Mouse (Mus musculus) CH12.LX (cell line): ENCODE data around the gene Acbd6. TPM values are rescaled to one million over a fixed set of nuclear protein-coding genes. Genes with fewer than 3 reads are reported as not detected.

ENCODE experiments used
- DNase-seq: peaks from one replicate; pipeline ENCODE4 v3.0.0-alpha.2; 2013; ENCODE audit errors: extremely low read depth
- H3K27ac ChIP-seq: 2 replicates; pipeline ENCODE4 v1.5.1; 2012; ENCODE audit warnings: low read depth, mild to moderate bottlenecking, control low read depth, moderate library complexity; ENCODE audit not compliant: insufficient read depth
- H3K27me3 ChIP-seq: replicated peaks from 2 replicates; pipeline ENCODE3; 2012; ENCODE audit warnings: inconsistent platforms
- H3K36me3 ChIP-seq, 2 experiments: replicated peaks in 1 of 2; 2 replicates each; pipeline versions ENCODE3 to v1.6.1; 2012; ENCODE audit warnings: inconsistent platforms in 1 of 2, low read length in 1 of 2, mild to moderate bottlenecking in 1 of 2, mixed read lengths in 1 of 2, moderate library complexity in 1 of 2; ENCODE audit not compliant: control insufficient read depth in 1 of 2, insufficient read depth in 1 of 2
- H3K4me1 ChIP-seq, 2 experiments: 2 replicates each; pipeline ENCODE4 v1.6.1; 2012; ENCODE audit warnings: inconsistent platforms in 1 of 2, moderate library complexity in 1 of 2; ENCODE audit not compliant: insufficient read depth in 2 of 2, control insufficient read depth in 1 of 2
- H3K4me2 ChIP-seq: 2 replicates; pipeline ENCODE4 v1.6.1; 2012; ENCODE audit warnings: low read depth, mild to moderate bottlenecking, control low read depth; ENCODE audit not compliant: poor library complexity, insufficient read depth, severe bottlenecking
- H3K4me3 ChIP-seq, 3 experiments: fragments of 150-350 bp in 1 of 3; sonication (generic) in 1 of 3; replicated peaks in 1 of 3; 2 replicates each; pipeline versions ENCODE3 to v1.5.1; 2011 to 2012; ENCODE audit warnings: low read depth in 2 of 3, low read length in 2 of 3, mild to moderate bottlenecking in 2 of 3, moderate library complexity in 2 of 3, control low read depth in 1 of 3, improper control_type of control experiment in 1 of 3, inconsistent platforms in 1 of 3, mixed read lengths in 1 of 3; ENCODE audit not compliant: poor library complexity in 1 of 3
- H3K79me2 ChIP-seq: replicated peaks from 2 replicates; pipeline ENCODE4 v1.6.1; 2012; ENCODE audit warnings: mild to moderate bottlenecking, moderate library complexity; ENCODE audit not compliant: control insufficient read depth, poor library complexity, insufficient read depth, severe bottlenecking; ENCODE audit errors: extremely low read depth
- H3K9ac ChIP-seq: 2 replicates; pipeline ENCODE4 v1.6.1; 2012; ENCODE audit warnings: low read depth, mild to moderate bottlenecking, control low read depth, moderate library complexity; ENCODE audit not compliant: insufficient read depth
- H3K9me3 ChIP-seq: replicated peaks from 2 replicates; pipeline ENCODE3; 2012; ENCODE audit warnings: low read length, inconsistent platforms, mixed read lengths
- BHLHE40 ChIP-seq: IDR thresholded peaks from 2 replicates; pipeline ENCODE4 v1.6.1; 2011; ENCODE audit warnings: mild to moderate bottlenecking, low read depth, low read length, improper control_type of control experiment
- CHD1 ChIP-seq: IDR thresholded peaks from 2 replicates; pipeline ENCODE4 v1.6.1; 2012; ENCODE audit warnings: low read depth, low read length, improper control_type of control experiment, inconsistent platforms
- CHD2 ChIP-seq: IDR thresholded peaks from 2 replicates; pipeline ENCODE4 v1.6.1; 2011; ENCODE audit warnings: low read length, improper control_type of control experiment
- EP300 ChIP-seq: IDR thresholded peaks from 2 replicates; pipeline ENCODE4 v1.6.1; 2011; ENCODE audit warnings: low read length, improper control_type of control experiment
- ETS1 ChIP-seq: conservative IDR thresholded peaks from 2 replicates; pipeline ENCODE4 v1.6.1; 2012; ENCODE audit warnings: low read depth, mild to moderate bottlenecking, inconsistent platforms, low read length, improper control_type of control experiment, moderate library complexity
- HCFC1 ChIP-seq: IDR thresholded peaks from 2 replicates; pipeline ENCODE4 v1.6.1; 2012; ENCODE audit warnings: low read depth, mild to moderate bottlenecking, inconsistent platforms, low read length, improper control_type of control experiment
- IRF4 ChIP-seq: IDR thresholded peaks from 2 replicates; pipeline ENCODE4 v1.6.1; 2014; ENCODE audit warnings: low read depth, mild to moderate bottlenecking, inconsistent platforms, low read length, improper control_type of control experiment
- MAFK ChIP-seq: IDR thresholded peaks from 2 replicates; pipeline ENCODE4 v1.6.1; 2011; ENCODE audit warnings: low read length, improper control_type of control experiment; ENCODE audit not compliant: insufficient replicate concordance
- MEF2A ChIP-seq: IDR thresholded peaks from 2 replicates; pipeline ENCODE4 v1.6.1; 2014; ENCODE audit warnings: low read depth, mild to moderate bottlenecking, inconsistent platforms, low read length, improper control_type of control experiment, borderline replicate concordance
- MXI1 ChIP-seq: IDR thresholded peaks from 2 replicates; pipeline ENCODE4 v1.6.1; 2011; ENCODE audit warnings: mild to moderate bottlenecking, low read depth, low read length, improper control_type of control experiment
- MYC ChIP-seq: IDR thresholded peaks from 2 replicates; pipeline ENCODE4 v1.6.1; 2011; ENCODE audit warnings: low read depth, mild to moderate bottlenecking, improper control_type of control experiment, low read length
- NELFE ChIP-seq: IDR thresholded peaks from 2 replicates; pipeline ENCODE4 v1.6.1; 2011; ENCODE audit warnings: low read depth, low read length, improper control_type of control experiment
- NRF1 ChIP-seq: IDR thresholded peaks from 2 replicates; pipeline ENCODE4 v1.6.1; 2014; ENCODE audit warnings: low read depth, mild to moderate bottlenecking, inconsistent platforms, low read length, improper control_type of control experiment, moderate library complexity
- PAX5 ChIP-seq: IDR thresholded peaks from 2 replicates; pipeline ENCODE4 v1.6.1; 2012; ENCODE audit warnings: low read length, inconsistent platforms, mixed read lengths
- POLR2A ChIP-seq: IDR thresholded peaks from 2 replicates; pipeline ENCODE4 v1.6.1; 2011; ENCODE audit warnings: low read depth, mild to moderate bottlenecking, improper control_type of control experiment, low read length
- POLR2AphosphoS2 ChIP-seq: IDR thresholded peaks from 2 replicates; pipeline ENCODE4 v1.6.1; 2011; ENCODE audit warnings: low read depth, low read length, improper control_type of control experiment
- RAD21 ChIP-seq: IDR thresholded peaks from 2 replicates; pipeline ENCODE4 v1.6.1; 2011; ENCODE audit warnings: low read depth, mild to moderate bottlenecking, low read length, improper control_type of control experiment, moderate library complexity
- RCOR1 ChIP-seq: conservative IDR thresholded peaks from 2 replicates; pipeline ENCODE4 v1.6.1; 2012; ENCODE audit warnings: low read depth, mild to moderate bottlenecking, inconsistent platforms, low read length, improper control_type of control experiment
- TBP ChIP-seq: conservative IDR thresholded peaks from 2 replicates; pipeline ENCODE4 v1.6.1; 2011; ENCODE audit warnings: low read depth, low read length, improper control_type of control experiment
- TCF12 ChIP-seq: IDR thresholded peaks from 2 replicates; pipeline ENCODE4 v1.6.1; 2014; ENCODE audit warnings: low read depth, mild to moderate bottlenecking, inconsistent platforms, low read length, improper control_type of control experiment
- USF2 ChIP-seq: conservative IDR thresholded peaks from 2 replicates; pipeline ENCODE4 v1.6.1; 2011; ENCODE audit warnings: low read depth, low read length, improper control_type of control experiment
- ZC3H11A ChIP-seq: IDR thresholded peaks from 2 replicates; pipeline ENCODE4 v1.6.1; 2012; ENCODE audit warnings: low read depth, mild to moderate bottlenecking, inconsistent platforms, low read length, improper control_type of control experiment
- ZKSCAN1 ChIP-seq: IDR thresholded peaks from 2 replicates; pipeline ENCODE4 v1.6.1; 2012; ENCODE audit warnings: low read depth, inconsistent platforms, low read length, improper control_type of control experiment, borderline replicate concordance
- ZMIZ1 ChIP-seq: IDR thresholded peaks from 2 replicates; pipeline ENCODE4 v1.6.1; 2012; ENCODE audit warnings: low read depth, mild to moderate bottlenecking, inconsistent platforms, low read length, improper control_type of control experiment
- dilution Hi-C: fragments of 300-500 bp; cut with MboI; formaldehyde crosslinking; loops from 2 replicates; pipeline ENCODE4 v1.14.3; 2020; ENCODE audit warnings: low sequenced_read_pairs; ENCODE audit not compliant: extremely low pct_unique_long_range_greater_than_20kb, extremely low pct_ligation_motif_present
- in situ Hi-C: fragments of 300-500 bp; cut with MboI; formaldehyde crosslinking; loops from 3 replicates; pipeline ENCODE4 v1.14.3; 2019; ENCODE audit warnings: low sequenced_read_pairs, low pct_ligation_motif_present, low pct_unique_long_range_greater_than_20kb, mixed read lengths
- polyA plus RNA-seq: library from polyadenylated mRNA; unstranded; fragments of >175 nt; gene quantifications from 2 replicates; pipeline ENCODE4 v1.2.1, GENCODE M21; 2012; ENCODE audit warnings: low read depth; ENCODE audit not compliant: insufficient read length
- total RNA-seq, 2 experiments: library from RNA; depleted of rRNA; stranded (reverse); fragments of 300-350 nt in 1 of 2; fragments of >200 nt in 1 of 2; gene quantifications; 2 replicates each; pipeline ENCODE4 v1.2.3; 2012 to 2014

Acbd6 gene
- total and polyA plus RNA-seq, 3 experiments = 51.9 to 97.8 (median 74.4) TPM

DNA sequence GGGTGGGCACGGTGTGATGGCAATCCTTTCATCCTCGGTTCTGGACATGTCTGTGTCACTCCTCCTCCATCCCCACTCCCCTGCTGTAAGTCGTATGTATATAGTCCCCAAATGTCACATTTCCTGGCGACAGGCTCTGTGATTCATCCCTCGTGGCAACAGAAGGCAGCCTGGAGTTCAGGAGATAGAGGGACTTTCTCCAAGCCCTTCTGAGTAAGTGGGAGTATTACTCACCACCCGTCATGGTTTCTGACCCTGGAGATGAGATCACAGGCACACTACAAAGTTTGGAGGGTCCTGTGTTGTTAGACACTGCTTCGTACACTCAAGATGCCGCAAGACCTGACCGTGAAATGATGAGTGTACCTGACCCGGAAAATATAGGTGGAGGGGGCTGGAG, 47.7 kb upstream of the Acbd6 start:
- Histone ChIP-seq H3K27ac (no peak overlapping the region), H3K79me2 (no peaks in the 10 kb centered on the region), H3K4me2 (no peak overlapping the region), H3K4me1 (0 out of 4 replicates have a peak, but pooled peaks cover 0 to 2% of the 10 kb centered on the region in 2 experiments), H3K9ac (no peak overlapping the region), H3K27me3 (no peaks in the 10 kb centered on the region), H3K36me3 (no peaks in the 10 kb centered on the region), H3K9me3 (peaks cover 6% of the 10 kb centered on the region), H3K4me3 (no peak overlapping the region)
- TF ChIP-seq NELFE = no peak
- TF ChIP-seq NRF1 = no peak
- no peak for TF ChIP-seq RCOR1
- no peak for TF ChIP-seq TCF12
- no peak for TF ChIP-seq MEF2A
- TF ChIP-seq USF2 = no peak
- no peak for DNase-seq
- in situ Hi-C loops = no loop called here
- dilution Hi-C loops = no loop called here

DNA sequence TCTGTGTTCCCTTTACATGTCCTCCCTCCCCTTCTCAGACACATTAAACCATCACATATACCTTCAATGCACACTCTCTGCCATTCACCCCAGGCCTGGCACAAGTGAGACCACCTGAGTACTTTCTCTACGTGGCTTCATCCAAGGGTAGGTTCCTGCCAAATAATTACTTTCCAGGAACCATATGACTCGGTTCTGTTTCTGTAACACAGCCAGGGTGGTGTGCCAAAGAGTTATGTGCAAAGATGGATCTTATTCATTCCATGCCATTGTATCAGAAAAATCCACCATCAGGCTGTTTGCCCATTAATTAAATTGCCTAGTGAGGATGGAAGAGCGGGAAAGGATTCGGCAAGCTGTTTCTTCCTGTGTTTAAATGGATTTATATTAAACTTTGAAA, 42.1 kb upstream of the Acbd6 start:
- TF ChIP-seq POLR2AphosphoS2 = no peak
- no peak for TF ChIP-seq IRF4
- no peak for TF ChIP-seq TBP
- no peak for TF ChIP-seq CHD1
- no peak for TF ChIP-seq MEF2A
- no peak for TF ChIP-seq MYC
- TF ChIP-seq ZC3H11A = no peak
- TF ChIP-seq POLR2A = no peak
- no peak for TF ChIP-seq MXI1
- TF ChIP-seq EP300 = no peak
- no peak for TF ChIP-seq MAFK
- no peak for TF ChIP-seq RAD21
- TF ChIP-seq HCFC1 = no peak
- no peak for TF ChIP-seq RCOR1
- no peak for TF ChIP-seq ZKSCAN1
- no peak for TF ChIP-seq PAX5
- no peak for TF ChIP-seq CHD2
- no peak for TF ChIP-seq ZMIZ1
- no peak for TF ChIP-seq ETS1
- no peak for TF ChIP-seq BHLHE40
- dilution Hi-C loops = no loop called here
- H3K4me1 ChIP-seq = peaks cover 0 to 2% of the 10 kb centered on the region in 2 experiments; a peak in 1 of 4 replicates
- no peak overlapping the region for H3K9ac ChIP-seq
- in situ Hi-C loops = no loop called here
- no peaks in the 10 kb centered on the region for H3K36me3 ChIP-seq
- no peak overlapping the region for H3K4me3 ChIP-seq
- no peak overlapping the region for H3K4me2 ChIP-seq
- H3K9me3 ChIP-seq = no peaks in the 10 kb centered on the region
- no peaks in the 10 kb centered on the region for H3K27me3 ChIP-seq
- no peak overlapping the region for H3K27ac ChIP-seq
- H3K79me2 ChIP-seq = no peaks in the 10 kb centered on the region
- no peak for DNase-seq
